Mouse (Mus musculus): Measurements from ENCODE around the gene F11.

The F11 gene

GRCm38 (mm10) chr8:45261920-45262319, at the start of gene F11:
Gene F11, minus strand, starts transcription at chr8:45262031.
- DNase-seq (ENCODE audit: low read depth, low spot score): no peak

GRCm38 (mm10) chr8:45310967-45311366, 49.1 kb upstream of the F11 start:
- DNase-seq (ENCODE audit: low read depth, low spot score): no peak

- DNase-seq (ENCODE audit: low read depth, low spot score): no peak
Measured at GRCm38 (mm10) chr8:45308366-45308765, 46.5 kb upstream of the F11 start, which contains the start of gene Gm45753. Gene Gm45753, minus strand, starts transcription at chr8:45308466.

- peak; percentile 34 for DNase-seq (ENCODE audit: low read depth, low spot score)
Measured at GRCm38 (mm10) chr8:45305479-45305878, 43.6 kb upstream of the F11 start.

GRCm38 (mm10) chr8:45304354-45304753, 42.5 kb upstream of the F11 start:
- no peak for DNase-seq (ENCODE audit: low read depth, low spot score)

GRCm38 (mm10) chr8:45302390-45302789, 40.6 kb upstream of the F11 start:
- DNase-seq (ENCODE audit: low read depth, low spot score): no peak

- no peak for DNase-seq (ENCODE audit: low read depth, low spot score)
Measured at GRCm38 (mm10) chr8:45295276-45295675, 33.4 kb upstream of the F11 start.

- DNase-seq (ENCODE audit: low read depth, low spot score): no peak
Measured at GRCm38 (mm10) chr8:45294687-45295086, 32.9 kb upstream of the F11 start, which contains the start of gene Klkb1. Gene Klkb1, minus strand, starts transcription at chr8:45294859.

- DNase-seq (ENCODE audit: low read depth, low spot score): no peak
Measured at GRCm38 (mm10) chr8:45291790-45292189, 30.0 kb upstream of the F11 start.

- no peak for DNase-seq (ENCODE audit: low read depth, low spot score)
Measured at GRCm38 (mm10) chr8:45281630-45282029, 19.8 kb upstream of the F11 start.

GRCm38 (mm10) chr8:45277453-45277852, 15.6 kb upstream of the F11 start:
- no peak for DNase-seq (ENCODE audit: low read depth, low spot score)

GRCm38 (mm10) chr8:45274317-45274716, 12.5 kb upstream of the F11 start:
- DNase-seq (ENCODE audit: low read depth, low spot score): no peak

GRCm38 (mm10) chr8:45269056-45269455, 7.2 kb upstream of the F11 start:
- DNase-seq (ENCODE audit: low read depth, low spot score): no peak

- DNase-seq (ENCODE audit: low read depth, low spot score): peak; percentile 20
Measured at GRCm38 (mm10) chr8:45268485-45268884, 6.7 kb upstream of the F11 start.

- DNase-seq (ENCODE audit: low read depth, low spot score): peak; percentile 46
Measured at GRCm38 (mm10) chr8:45267611-45268391, 6.0 kb upstream of the F11 start.

GRCm38 (mm10) chr8:45266993-45267392, 5.2 kb upstream of the F11 start:
- DNase-seq (ENCODE audit: low read depth, low spot score): no peak

- DNase-seq (ENCODE audit: low read depth, low spot score): no peak
Measured at GRCm38 (mm10) chr8:45264918-45265317, 3.1 kb upstream of the F11 start.

- no peak for DNase-seq (ENCODE audit: low read depth, low spot score)
Measured at GRCm38 (mm10) chr8:45262851-45263250, 1.0 kb upstream of the F11 start.

- peak; percentile 49 for DNase-seq (ENCODE audit: low read depth, low spot score)
Measured at GRCm38 (mm10) chr8:45258421-45258820, 3.4 kb downstream of the F11 start.

GRCm38 (mm10) chr8:45255040-45255439, 6.8 kb downstream of the F11 start:
- DNase-seq (ENCODE audit: low read depth, low spot score): no peak

GRCm38 (mm10) chr8:45254194-45254842, 7.5 kb downstream of the F11 start:
- DNase-seq (ENCODE audit: low read depth, low spot score): no peak

GRCm38 (mm10) chr8:45253586-45253985, 8.2 kb downstream of the F11 start:
- DNase-seq (ENCODE audit: low read depth, low spot score): no peak

GRCm38 (mm10) chr8:45253111-45253510, 8.7 kb downstream of the F11 start:
- DNase-seq (ENCODE audit: low read depth, low spot score): no peak
